Mouse (Mus musculus) CH12.LX (cell line): ENCODE measurements around the gene Per3. TPM values are rescaled to one million over a fixed set of nuclear protein-coding genes. Genes with fewer than 3 reads are reported as not detected.

ENCODE experiments used
- DNase-seq: peaks from one replicate; pipeline ENCODE4 v3.0.0-alpha.2; 2013; ENCODE audit errors: extremely low read depth
- H3K27ac ChIP-seq: 2 replicates; pipeline ENCODE4 v1.5.1; 2012; ENCODE audit warnings: low read depth, mild to moderate bottlenecking, control low read depth, moderate library complexity; ENCODE audit not compliant: insufficient read depth
- H3K27me3 ChIP-seq: replicated peaks from 2 replicates; pipeline ENCODE3; 2012; ENCODE audit warnings: inconsistent platforms
- H3K36me3 ChIP-seq, 2 experiments: replicated peaks in 1 of 2; 2 replicates each; pipeline versions ENCODE3 to v1.6.1; 2012; ENCODE audit warnings: inconsistent platforms in 1 of 2, low read length in 1 of 2, mild to moderate bottlenecking in 1 of 2, mixed read lengths in 1 of 2, moderate library complexity in 1 of 2; ENCODE audit not compliant: control insufficient read depth in 1 of 2, insufficient read depth in 1 of 2
- H3K4me1 ChIP-seq, 2 experiments: 2 replicates each; pipeline ENCODE4 v1.6.1; 2012; ENCODE audit warnings: inconsistent platforms in 1 of 2, moderate library complexity in 1 of 2; ENCODE audit not compliant: insufficient read depth in 2 of 2, control insufficient read depth in 1 of 2
- H3K4me2 ChIP-seq: 2 replicates; pipeline ENCODE4 v1.6.1; 2012; ENCODE audit warnings: low read depth, mild to moderate bottlenecking, control low read depth; ENCODE audit not compliant: poor library complexity, insufficient read depth, severe bottlenecking
- H3K4me3 ChIP-seq, 3 experiments: fragments of 150-350 bp in 1 of 3; sonication (generic) in 1 of 3; replicated peaks in 1 of 3; 2 replicates each; pipeline versions ENCODE3 to v1.5.1; 2011 to 2012; ENCODE audit warnings: low read depth in 2 of 3, low read length in 2 of 3, mild to moderate bottlenecking in 2 of 3, moderate library complexity in 2 of 3, control low read depth in 1 of 3, improper control_type of control experiment in 1 of 3, inconsistent platforms in 1 of 3, mixed read lengths in 1 of 3; ENCODE audit not compliant: poor library complexity in 1 of 3
- H3K79me2 ChIP-seq: replicated peaks from 2 replicates; pipeline ENCODE4 v1.6.1; 2012; ENCODE audit warnings: mild to moderate bottlenecking, moderate library complexity; ENCODE audit not compliant: control insufficient read depth, poor library complexity, insufficient read depth, severe bottlenecking; ENCODE audit errors: extremely low read depth
- H3K9ac ChIP-seq: 2 replicates; pipeline ENCODE4 v1.6.1; 2012; ENCODE audit warnings: low read depth, mild to moderate bottlenecking, control low read depth, moderate library complexity; ENCODE audit not compliant: insufficient read depth
- H3K9me3 ChIP-seq: replicated peaks from 2 replicates; pipeline ENCODE3; 2012; ENCODE audit warnings: low read length, inconsistent platforms, mixed read lengths
- CHD1 ChIP-seq: IDR thresholded peaks from 2 replicates; pipeline ENCODE4 v1.6.1; 2012; ENCODE audit warnings: low read depth, low read length, improper control_type of control experiment, inconsistent platforms
- CTCF ChIP-seq, 2 experiments: IDR thresholded peaks in 1 of 2; conservative IDR thresholded peaks in 1 of 2; 2 replicates each; pipeline ENCODE4 v1.5.1; 2011 to 2012; ENCODE audit warnings: low read depth in 2 of 2, low read length in 2 of 2, improper control_type of control experiment in 1 of 2, inconsistent platforms in 1 of 2, mild to moderate bottlenecking in 1 of 2, moderate library complexity in 1 of 2
- ETS1 ChIP-seq: conservative IDR thresholded peaks from 2 replicates; pipeline ENCODE4 v1.6.1; 2012; ENCODE audit warnings: low read depth, mild to moderate bottlenecking, inconsistent platforms, low read length, improper control_type of control experiment, moderate library complexity
- HCFC1 ChIP-seq: IDR thresholded peaks from 2 replicates; pipeline ENCODE4 v1.6.1; 2012; ENCODE audit warnings: low read depth, mild to moderate bottlenecking, inconsistent platforms, low read length, improper control_type of control experiment
- IRF4 ChIP-seq: IDR thresholded peaks from 2 replicates; pipeline ENCODE4 v1.6.1; 2014; ENCODE audit warnings: low read depth, mild to moderate bottlenecking, inconsistent platforms, low read length, improper control_type of control experiment
- MAX ChIP-seq: IDR thresholded peaks from 2 replicates; pipeline ENCODE4 v1.6.1; 2011; ENCODE audit warnings: low read length, improper control_type of control experiment
- MEF2A ChIP-seq: IDR thresholded peaks from 2 replicates; pipeline ENCODE4 v1.6.1; 2014; ENCODE audit warnings: low read depth, mild to moderate bottlenecking, inconsistent platforms, low read length, improper control_type of control experiment, borderline replicate concordance
- MXI1 ChIP-seq: IDR thresholded peaks from 2 replicates; pipeline ENCODE4 v1.6.1; 2011; ENCODE audit warnings: mild to moderate bottlenecking, low read depth, low read length, improper control_type of control experiment
- NRF1 ChIP-seq: IDR thresholded peaks from 2 replicates; pipeline ENCODE4 v1.6.1; 2014; ENCODE audit warnings: low read depth, mild to moderate bottlenecking, inconsistent platforms, low read length, improper control_type of control experiment, moderate library complexity
- PAX5 ChIP-seq: IDR thresholded peaks from 2 replicates; pipeline ENCODE4 v1.6.1; 2012; ENCODE audit warnings: low read length, inconsistent platforms, mixed read lengths
- RAD21 ChIP-seq: IDR thresholded peaks from 2 replicates; pipeline ENCODE4 v1.6.1; 2011; ENCODE audit warnings: low read depth, mild to moderate bottlenecking, low read length, improper control_type of control experiment, moderate library complexity
- SMC3 ChIP-seq: IDR thresholded peaks from 2 replicates; pipeline ENCODE4 v1.6.1; 2011; ENCODE audit warnings: low read depth, low read length, improper control_type of control experiment
- TBP ChIP-seq: conservative IDR thresholded peaks from 2 replicates; pipeline ENCODE4 v1.6.1; 2011; ENCODE audit warnings: low read depth, low read length, improper control_type of control experiment
- TCF12 ChIP-seq: IDR thresholded peaks from 2 replicates; pipeline ENCODE4 v1.6.1; 2014; ENCODE audit warnings: low read depth, mild to moderate bottlenecking, inconsistent platforms, low read length, improper control_type of control experiment
- USF1 ChIP-seq: IDR thresholded peaks from 2 replicates; pipeline ENCODE4 v1.6.1; 2014; ENCODE audit warnings: low read depth, mild to moderate bottlenecking, inconsistent platforms, low read length, improper control_type of control experiment
- ZC3H11A ChIP-seq: IDR thresholded peaks from 2 replicates; pipeline ENCODE4 v1.6.1; 2012; ENCODE audit warnings: low read depth, mild to moderate bottlenecking, inconsistent platforms, low read length, improper control_type of control experiment
- ZKSCAN1 ChIP-seq: IDR thresholded peaks from 2 replicates; pipeline ENCODE4 v1.6.1; 2012; ENCODE audit warnings: low read depth, inconsistent platforms, low read length, improper control_type of control experiment, borderline replicate concordance
- ZMIZ1 ChIP-seq: IDR thresholded peaks from 2 replicates; pipeline ENCODE4 v1.6.1; 2012; ENCODE audit warnings: low read depth, mild to moderate bottlenecking, inconsistent platforms, low read length, improper control_type of control experiment
- dilution Hi-C: fragments of 300-500 bp; cut with MboI; formaldehyde crosslinking; loops from 2 replicates; pipeline ENCODE4 v1.14.3; 2020; ENCODE audit warnings: low sequenced_read_pairs; ENCODE audit not compliant: extremely low pct_unique_long_range_greater_than_20kb, extremely low pct_ligation_motif_present
- in situ Hi-C: fragments of 300-500 bp; cut with MboI; formaldehyde crosslinking; loops from 3 replicates; pipeline ENCODE4 v1.14.3; 2019; ENCODE audit warnings: low sequenced_read_pairs, low pct_ligation_motif_present, low pct_unique_long_range_greater_than_20kb, mixed read lengths
- polyA plus RNA-seq: library from polyadenylated mRNA; unstranded; fragments of >175 nt; gene quantifications from 2 replicates; pipeline ENCODE4 v1.2.1, GENCODE M21; 2012; ENCODE audit warnings: low read depth; ENCODE audit not compliant: insufficient read length
- total RNA-seq, 2 experiments: library from RNA; depleted of rRNA; stranded (reverse); fragments of 300-350 nt in 1 of 2; fragments of >200 nt in 1 of 2; gene quantifications; 2 replicates each; pipeline ENCODE4 v1.2.3; 2012 to 2014

The Per3 gene
- total and polyA plus RNA-seq, 3 experiments = 0.56 to 0.81 (median 0.74) TPM

DNA sequence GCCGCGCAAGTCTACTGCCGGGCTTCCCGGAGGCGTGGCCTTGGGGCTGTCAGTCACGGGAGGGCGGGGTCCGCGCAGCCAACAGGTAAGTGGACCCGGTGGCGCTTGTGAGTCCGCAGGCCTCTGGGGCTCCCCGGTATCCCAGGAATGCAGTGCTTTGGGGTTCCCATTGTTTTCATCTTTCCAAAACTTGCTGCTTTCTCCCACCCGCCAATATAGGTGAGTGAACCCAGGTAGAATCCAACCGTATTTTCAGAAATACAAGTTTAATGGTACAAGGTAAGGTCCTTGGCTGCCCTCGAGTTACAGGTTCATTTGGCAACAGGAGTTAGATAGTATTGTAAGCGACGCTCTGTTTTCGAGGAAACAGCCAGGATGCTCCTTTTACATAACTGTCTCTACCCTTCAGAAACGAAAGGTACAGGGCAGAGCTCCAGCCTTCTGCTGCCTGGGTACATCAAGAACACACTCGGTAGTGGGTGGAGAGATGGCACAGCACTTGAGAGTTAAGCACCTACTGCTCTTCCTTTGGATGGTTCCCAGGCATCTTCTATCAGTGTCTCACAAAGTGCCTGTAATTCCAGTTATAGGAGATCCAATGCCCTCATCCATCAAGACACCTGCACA lies 592 bp upstream of the Per3 start:
- in situ Hi-C loops (no loop called here), dilution Hi-C loops (no loop called here)
- TF ChIP-seq USF1 = no peak
- TF ChIP-seq MEF2A = no peak
- TF ChIP-seq NRF1 = peak; percentile 66; the same call in 1 of the 2 replicates
- no peak for TF ChIP-seq ETS1
- Histone ChIP-seq H3K4me3 (peak overlapping the region; percentile 32 to 48 (median 34)), H3K9ac (no peak overlapping the region), H3K4me2 (no peak overlapping the region), H3K27me3 (no peaks in the 10 kb centered on the region), H3K27ac (no peak overlapping the region), H3K9me3 (no peaks in the 10 kb centered on the region), H3K4me1 (peaks cover 2 to 17% of the 10 kb centered on the region in 2 experiments; a peak in 3 of 4 replicates), H3K36me3 (peaks cover 20 to 34% of the 10 kb centered on the region in 2 experiments), H3K79me2 (no peaks in the 10 kb centered on the region)
- DNase-seq = no peak

DNA sequence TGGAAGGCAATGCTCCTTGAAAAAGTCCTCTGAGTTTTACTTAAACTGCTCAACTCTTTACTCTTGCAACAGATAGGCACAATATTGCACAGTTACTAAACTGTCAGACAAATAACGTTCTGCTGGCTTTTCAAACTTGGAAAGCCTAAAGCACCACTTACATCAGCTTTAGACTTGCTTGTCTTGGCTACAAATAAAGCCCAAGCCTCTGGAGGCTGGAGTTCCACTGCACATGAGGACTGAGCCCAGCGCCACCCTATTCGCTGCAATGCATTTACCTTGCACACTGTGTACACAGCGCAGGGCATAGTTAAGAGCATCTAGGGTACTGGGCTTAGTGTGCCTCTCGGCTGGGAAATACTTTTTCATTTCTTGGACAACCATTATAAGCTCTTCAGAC lies 1.2 kb downstream of the Per3 start:
- Histone ChIP-seq H3K9ac (no peak overlapping the region), H3K9me3 (no peaks in the 10 kb centered on the region), H3K27ac (no peak overlapping the region), H3K27me3 (no peaks in the 10 kb centered on the region), H3K79me2 (no peaks in the 10 kb centered on the region), H3K4me3 (no peak overlapping the region), H3K4me2 (no peak overlapping the region), H3K4me1 (peaks cover 2 to 17% of the 10 kb centered on the region in 2 experiments; a peak in 3 of 4 replicates), H3K36me3 (peaks cover 11 to 17% of the 10 kb centered on the region in 2 experiments)
- in situ Hi-C loops (no loop called here), dilution Hi-C loops (no loop called here)
- no peak for TF ChIP-seq IRF4
- no peak for TF ChIP-seq MAX
- TF ChIP-seq MXI1 = no peak
- no peak for TF ChIP-seq SMC3
- no peak for TF ChIP-seq ZC3H11A
- no peak for TF ChIP-seq TBP
- no peak for TF ChIP-seq NRF1
- TF ChIP-seq PAX5 = no peak
- TF ChIP-seq TCF12 = no peak
- TF ChIP-seq ZKSCAN1 = no peak
- no peak for TF ChIP-seq RAD21
- TF ChIP-seq HCFC1 = no peak
- no peak for TF ChIP-seq CTCF (conservative IDR thresholded peaks at IDR 0.05 in 1 of 2, IDR thresholded peaks at IDR 0.05 in 1 of 2; ENCODE audit: low read depth in 2 of 2, low read length in 2 of 2)
- TF ChIP-seq CHD1 = no peak
- no peak for TF ChIP-seq ZMIZ1
- DNase-seq = no peak
